Mouse (Mus musculus) heart, postnatal 14 days (tissue): Measurements from ENCODE around the gene Gemin4. TPM values are rescaled to one million over a fixed set of nuclear protein-coding genes. Genes with fewer than 3 reads are reported as not detected.

Source experiments
- DNase-seq, 2 experiments: peaks; one replicate each; pipeline ENCODE4 v3.0.0; 2021 to 2022
- intact Hi-C: fragments of 180-260 bp; cut with DNase I; formaldehyde crosslinking; loops from one replicate; pipeline ENCODE4 v1.15.1; 2025
- long read RNA-seq, 2 experiments: library from polyadenylated mRNA; stranded (forward); transcript quantifications; one replicate each; pipeline ENCODE4 v2.0.0; 2021
- total RNA-seq, 2 experiments: library from RNA; stranded (reverse); gene quantifications; 2 replicates each; pipeline ENCODE4 v1.2.3; 2021

Gemin4 gene
- 1 to 10 TPM; 1.8 to 2.6 TPM for total RNA-seq
- long read RNA-seq, experiment 1, transcript Gemin4-201 (2 exons, 3,540 nt): major isoform, 8 of 9 reads
- long read RNA-seq, experiment 1, partial matches to known transcripts: 0 of 9 reads
- long read RNA-seq, experiment 1, other reads (novel, unspliced or antisense): 1 of 9 reads
- long read RNA-seq, experiment 2, transcript Gemin4-201 (2 exons, 3,540 nt): major isoform, 8 of 8 reads
- long read RNA-seq, experiment 2, partial matches to known transcripts: 0 of 8 reads
- long read RNA-seq, experiment 2, other reads (novel, unspliced or antisense): 0 of 8 reads

DNA sequence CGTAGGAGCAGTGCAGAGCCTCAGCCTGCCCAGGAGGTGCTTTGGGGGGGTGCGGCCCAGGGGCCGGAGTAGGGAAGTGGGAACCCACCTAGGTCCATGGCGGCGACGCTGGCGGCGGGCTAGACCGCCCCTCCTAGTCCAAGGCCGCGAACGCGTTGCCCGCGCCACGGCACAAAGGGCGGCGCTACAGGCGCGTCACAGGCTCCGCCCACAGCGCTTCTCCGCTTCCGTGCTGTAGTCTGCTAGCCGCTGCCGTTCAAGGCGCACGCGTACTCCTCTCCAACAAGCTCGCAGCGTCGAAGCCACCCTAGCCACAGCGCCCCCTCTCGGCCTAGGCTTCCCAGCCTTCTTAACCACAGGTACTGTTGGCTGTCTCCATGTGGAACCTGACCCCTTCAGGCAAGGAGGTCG lies at the start of gene Gemin4, which contains the start of gene Dbil5:
Gene Gemin4 (minus strand): TSS at position 275 of the 411 bp plus-strand sequence.
Gene Dbil5 (plus strand): TSS at position 219 of the 411 bp plus-strand sequence.
- peak; percentile 97 to 98 for DNase-seq
- intact Hi-C loops: no loop called here

GRCm38 (mm10) chr11:76262611-76263351 lies 45.3 kb upstream of the Gemin4 start:
- intact Hi-C loops: no loop called here
- no peak for DNase-seq

- intact Hi-C loops: no loop called here
Observed at GRCm38 (mm10) chr11:76261224-76261623, 43.8 kb upstream of the Gemin4 start.

GRCm38 (mm10) chr11:76260208-76261050 lies 43.0 kb upstream of the Gemin4 start:
- intact Hi-C loops: no loop called here
- DNase-seq: no peak

More at GRCm38 (mm10) chr11:76261224-76261623, 43.8 kb upstream of the Gemin4 start:
- DNase-seq: no peak

DNA sequence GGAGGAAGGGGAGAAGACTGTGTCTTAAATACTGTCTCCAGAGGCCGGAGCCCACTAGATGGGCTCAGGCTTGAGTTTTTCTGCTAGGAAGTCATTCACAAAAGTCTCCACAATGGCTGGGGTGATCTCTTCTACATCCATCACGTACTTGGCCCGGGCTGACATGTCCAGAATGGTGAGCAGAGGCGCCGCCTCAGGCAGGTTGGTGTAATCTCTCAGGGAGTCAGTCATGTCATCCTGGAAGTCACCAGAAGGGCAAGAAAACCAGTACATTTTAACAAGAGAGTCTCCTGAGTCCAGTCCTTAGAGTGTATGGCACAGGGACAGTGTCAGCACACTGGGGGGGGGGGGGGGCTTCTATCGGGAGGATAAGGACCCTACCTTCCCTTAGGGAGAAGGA lies 41.0 kb upstream of the Gemin4 start:
- intact Hi-C loops: no loop called here
- DNase-seq: no peak

- DNase-seq: no peak
- intact Hi-C loops: no loop called here
Observed at GRCm38 (mm10) chr11:76257386-76257785, 39.9 kb upstream of the Gemin4 start.

DNA sequence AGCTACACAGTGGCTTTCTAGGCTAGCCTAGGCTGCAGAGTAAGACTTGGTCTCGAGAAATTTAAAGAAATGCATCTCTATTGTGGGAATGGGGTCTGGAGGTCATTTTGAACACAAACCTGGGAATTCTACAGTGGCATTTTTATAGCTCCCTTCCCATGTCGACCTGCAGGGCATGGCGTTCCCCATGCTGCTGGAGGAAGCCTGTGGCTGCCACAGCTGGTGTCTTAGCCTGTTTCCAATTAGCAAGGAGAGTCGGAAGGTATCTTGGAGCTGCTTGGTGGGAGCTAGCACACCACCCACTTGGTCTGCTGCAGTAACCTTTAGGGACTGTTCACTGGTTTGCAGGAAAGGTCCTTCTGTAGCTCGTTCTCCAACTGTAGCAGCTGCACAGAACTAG lies 38.7 kb upstream of the Gemin4 start:
- intact Hi-C loops: no loop called here
- DNase-seq: no peak

DNA sequence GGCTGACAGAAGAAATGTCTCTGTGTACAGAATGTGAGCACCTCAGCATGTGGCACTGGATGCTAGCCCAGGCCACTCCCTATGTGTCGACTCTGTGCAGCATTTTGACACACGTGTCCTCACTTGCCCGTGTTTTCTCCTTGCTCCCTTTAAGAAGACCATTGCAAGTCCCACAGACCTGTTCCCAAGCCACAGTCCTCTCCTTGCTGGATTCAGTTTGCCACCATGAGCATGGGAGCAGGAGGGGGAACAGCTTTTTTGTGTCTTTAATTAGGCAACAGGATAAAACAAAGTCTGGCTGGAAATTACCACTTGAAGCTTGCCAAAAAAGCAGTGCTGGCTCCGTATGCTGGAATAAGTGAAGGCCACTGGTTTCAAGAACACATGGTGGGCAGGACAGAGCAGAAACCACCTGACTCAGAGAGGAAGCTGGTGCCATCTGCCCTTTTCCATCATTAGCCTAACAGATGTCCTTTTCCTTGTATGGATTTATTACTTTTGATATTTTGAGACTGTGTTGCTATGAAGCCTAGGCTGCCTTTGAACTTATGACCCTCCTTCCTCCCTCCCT lies 38.1 kb upstream of the Gemin4 start:
- intact Hi-C loops: no loop called here
- no peak for DNase-seq

GRCm38 (mm10) chr11:76253918-76254264 lies 36.4 kb upstream of the Gemin4 start:
- no peak for DNase-seq
- intact Hi-C loops: loop anchor here (2.0 to 5.0 kb wide), 2 partner anchors 151 to 198 kb away; no protein-coding TSS in a partner anchor

- DNase-seq: peak; percentile 87 to 93
- intact Hi-C loops: loop anchor here (2.0 to 5.0 kb wide), 2 partner anchors 151 to 199 kb away; no protein-coding TSS in a partner anchor
Observed at GRCm38 (mm10) chr11:76253145-76253917, 35.9 kb upstream of the Gemin4 start.

- intact Hi-C loops: loop anchor here (2.0 to 5.0 kb wide), 2 partner anchors 153 to 200 kb away; no protein-coding TSS in a partner anchor
- no peak for DNase-seq
Observed at GRCm38 (mm10) chr11:76252036-76252435, 34.6 kb upstream of the Gemin4 start.

DNA sequence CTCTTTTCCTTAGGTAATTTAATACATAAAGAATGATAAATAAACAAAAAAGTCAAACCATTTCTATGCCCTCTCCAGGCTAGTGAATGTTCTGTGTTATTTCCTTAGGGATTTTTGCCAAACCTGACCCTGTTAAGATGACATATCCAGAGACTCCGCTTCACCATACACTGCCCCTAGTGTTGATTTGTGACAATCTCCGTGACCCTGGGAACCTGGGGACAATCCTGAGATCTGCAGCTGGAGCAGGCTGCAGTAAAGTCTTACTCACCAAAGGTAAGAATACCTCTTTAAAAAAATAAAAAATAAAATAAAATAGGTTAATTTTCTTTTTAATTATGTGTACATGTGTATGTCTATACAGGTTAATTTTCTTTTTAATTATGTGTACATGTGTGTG lies 29.8 kb upstream of the Gemin4 start:
- intact Hi-C loops: no loop called here
- no peak for DNase-seq

- DNase-seq: no peak
- intact Hi-C loops: no loop called here
Observed at GRCm38 (mm10) chr11:76246439-76246838, 29.0 kb upstream of the Gemin4 start.

- intact Hi-C loops: no loop called here
- no peak for DNase-seq
Observed at GRCm38 (mm10) chr11:76243811-76244546, 26.5 kb upstream of the Gemin4 start.

DNA sequence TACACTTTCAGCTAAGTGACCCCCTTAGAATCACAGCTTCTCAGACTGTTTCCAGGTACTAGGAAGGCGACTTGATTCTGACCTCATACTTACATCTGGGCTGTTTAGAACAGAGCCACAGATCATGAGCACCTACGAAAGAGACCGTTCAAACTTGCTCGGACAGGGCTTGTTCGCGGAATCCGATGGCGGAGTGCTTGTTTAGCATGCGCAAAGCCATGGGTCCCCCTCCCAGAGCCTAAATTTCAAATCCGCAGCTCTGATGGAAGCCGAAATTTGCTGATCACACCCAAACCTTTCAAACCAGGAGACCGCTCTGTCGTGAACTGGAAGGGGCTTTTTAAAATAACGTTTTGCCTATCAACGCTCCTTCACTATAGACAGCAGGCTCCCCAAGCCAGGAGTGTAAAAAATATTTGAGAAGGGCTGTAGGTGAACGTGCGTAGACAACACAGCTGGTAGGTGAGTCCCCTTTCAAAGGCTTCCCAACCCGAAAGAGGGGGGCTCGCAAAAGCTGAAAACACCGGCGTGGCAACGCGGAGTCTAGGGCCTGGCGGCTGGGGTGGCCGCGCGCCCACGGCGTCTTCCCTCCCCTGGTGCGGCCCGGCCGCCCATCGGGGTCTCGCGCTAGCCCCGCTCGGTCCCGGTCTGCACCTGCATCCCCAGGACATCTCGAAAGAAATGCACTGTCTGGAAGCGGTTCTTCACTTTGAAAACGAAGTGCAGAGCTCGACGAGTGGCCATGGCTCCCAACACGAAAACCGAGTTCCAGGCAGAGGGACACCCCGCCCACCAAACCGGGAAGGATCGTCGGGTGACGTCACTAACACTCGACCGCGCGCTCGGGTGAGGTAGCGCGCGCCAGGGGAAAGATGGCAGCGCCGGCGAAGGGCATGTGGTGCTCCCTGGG lies 25.7 kb upstream of the Gemin4 start, which contains the start of the genes Mrm3 and Glod4:
Gene Mrm3 (plus strand): TSS at position 815 of the 910 bp plus-strand sequence.
Gene Glod4 (minus strand): TSS at position 825 of the 910 bp plus-strand sequence.
- intact Hi-C loops: no loop called here

DNA sequence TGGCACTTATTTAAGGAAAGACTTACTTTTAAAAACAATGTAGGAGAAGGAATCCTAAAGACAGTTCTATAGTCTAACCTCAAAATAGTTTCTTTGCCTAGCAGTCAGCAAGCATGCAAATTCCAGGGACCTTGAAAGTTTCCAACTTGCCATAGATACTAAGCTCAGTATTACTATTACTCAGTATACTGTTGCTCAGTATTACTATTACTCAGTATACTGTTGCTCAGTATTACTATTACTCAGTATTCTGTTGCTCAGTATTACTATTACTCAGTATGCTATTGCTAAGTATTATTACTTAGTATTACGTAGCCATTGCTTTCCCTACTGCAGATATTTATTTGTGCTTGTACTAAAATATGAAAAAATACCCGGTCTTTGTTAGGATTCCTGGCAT lies 22.3 kb upstream of the Gemin4 start:
- intact Hi-C loops: no loop called here
- no peak for DNase-seq

More for the DNA sequence above, 25.7 kb upstream of the Gemin4 start, which contains the start of the genes Mrm3 and Glod4:
- peak; percentile 90 to 97 for DNase-seq

GRCm38 (mm10) chr11:76236136-76236535 lies 18.7 kb upstream of the Gemin4 start:
- DNase-seq: no peak
- intact Hi-C loops: no loop called here

DNA sequence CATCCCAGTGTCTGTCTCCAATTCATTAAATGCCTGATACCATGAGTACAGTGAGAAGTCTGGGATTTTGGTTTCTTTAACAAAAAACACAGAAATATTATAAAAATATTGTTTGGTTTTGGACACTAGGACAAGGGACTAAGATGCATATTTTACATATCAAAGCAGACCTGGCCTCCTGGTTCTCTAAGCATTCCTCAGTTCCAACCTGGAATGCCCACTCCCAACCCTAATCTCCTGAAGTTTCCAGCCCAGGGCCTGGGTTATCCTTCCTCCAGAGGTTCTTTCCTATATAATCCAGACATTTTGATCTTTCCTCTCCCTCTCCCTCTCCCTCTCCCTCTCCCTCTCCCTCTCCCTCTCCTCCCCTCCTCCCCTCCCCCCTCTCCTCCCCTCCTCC lies 7.6 kb upstream of the Gemin4 start:
- intact Hi-C loops: no loop called here
- no peak for DNase-seq
